Mouse (Mus musculus): ENCODE measurements around the gene Wdr25.

Wdr25 gene

GRCm38 (mm10) chr12:108901346-108901745 is 7.9 kb downstream of the Wdr25 start:
- DNase-seq = no peak

- peak; percentile 96 for DNase-seq
Observed at GRCm38 (mm10) chr12:108902940-108903339, 9.5 kb downstream of the Wdr25 start.

- DNase-seq = no peak
Observed at GRCm38 (mm10) chr12:108903600-108904275, 10.3 kb downstream of the Wdr25 start.

GRCm38 (mm10) chr12:108904276-108904653 is 10.8 kb downstream of the Wdr25 start:
- no peak for DNase-seq

- no peak for DNase-seq
Observed at GRCm38 (mm10) chr12:108905620-108906302, 12.3 kb downstream of the Wdr25 start.

GRCm38 (mm10) chr12:108906398-108906797 is 13.0 kb downstream of the Wdr25 start:
- DNase-seq = no peak

- DNase-seq = no peak
Observed at GRCm38 (mm10) chr12:108909846-108910433, 16.5 kb downstream of the Wdr25 start.

- no peak for DNase-seq
Observed at GRCm38 (mm10) chr12:108912442-108912841, 19.0 kb downstream of the Wdr25 start.

GRCm38 (mm10) chr12:108914198-108914597 is 20.8 kb downstream of the Wdr25 start:
- DNase-seq = no peak

- no peak for DNase-seq
Observed at GRCm38 (mm10) chr12:108914709-108915340, 21.4 kb downstream of the Wdr25 start.

- DNase-seq = peak; percentile 95
Observed at GRCm38 (mm10) chr12:108915893-108916292, 22.5 kb downstream of the Wdr25 start.

- DNase-seq = no peak
Observed at GRCm38 (mm10) chr12:108916447-108917042, 23.1 kb downstream of the Wdr25 start.

GRCm38 (mm10) chr12:108917509-108917908 is 24.1 kb downstream of the Wdr25 start:
- no peak for DNase-seq

GRCm38 (mm10) chr12:108918753-108919152 is 25.3 kb downstream of the Wdr25 start:
- DNase-seq = no peak

GRCm38 (mm10) chr12:108926606-108927111 is 33.2 kb downstream of the Wdr25 start:
- no peak for DNase-seq

- DNase-seq = no peak
Observed at GRCm38 (mm10) chr12:108928249-108928648, 34.8 kb downstream of the Wdr25 start.

GRCm38 (mm10) chr12:108929475-108929874 is 36.0 kb downstream of the Wdr25 start:
- DNase-seq = no peak

GRCm38 (mm10) chr12:108931341-108932053 is 38.1 kb downstream of the Wdr25 start:
- no peak for DNase-seq

GRCm38 (mm10) chr12:108932113-108932512 is 38.7 kb downstream of the Wdr25 start:
- no peak for DNase-seq

- DNase-seq = peak; percentile 95
Observed at GRCm38 (mm10) chr12:108934231-108934630, 40.8 kb downstream of the Wdr25 start.

- peak; percentile 93 for DNase-seq
Observed at GRCm38 (mm10) chr12:108936834-108937233, 43.4 kb downstream of the Wdr25 start.

GRCm38 (mm10) chr12:108937506-108937905 is 44.1 kb downstream of the Wdr25 start:
- no peak for DNase-seq
